Mouse (Mus musculus) testis, adult 2 months (tissue): ENCODE results near the gene Usp21.

Source experiments
- CTCF ChIP-seq: fragments of 200-500 bp; IDR thresholded peaks from 2 replicates; pipeline ENCODE4 v1.5.1; 2012; ENCODE audit warnings: low read depth, mild to moderate bottlenecking, inconsistent platforms, low read length, moderate library complexity; ENCODE audit not compliant: control insufficient read depth, insufficient read depth, insufficient replicate concordance
- POLR2A ChIP-seq: fragments of 200-500 bp; IDR thresholded peaks from 2 replicates; pipeline ENCODE4 v1.6.1; 2012; ENCODE audit warnings: low read depth, mild to moderate bottlenecking, inconsistent platforms, low read length, moderate library complexity; ENCODE audit not compliant: control insufficient read depth

GRCm38 (mm10) chr1:171293351-171293750 is 5.6 kb upstream of the Usp21 start:
- TF ChIP-seq CTCF, result no peak
- TF ChIP-seq POLR2A, result no peak
